Mouse (Mus musculus): ENCODE measurements at regions not wholly inside any gene's neighbourhood (a gene's known extent, or its start where the extent isn't known, plus 50 kb on each side); places are given as distances from the start of the nearest gene placed in this dataset.
A peak's percentile ranks its signal among the peaks of the same experiment; 100 is the strongest.

GRCm38 (mm10) chr15:59795717-59796116, 220.7 kb downstream of the 4933412E24Rik start:
- peak; percentile 23 for TF ChIP-seq POLR2A (IDR thresholded peaks at IDR 0.05; ENCODE audit: insufficient read length, low read depth)
- no peak for TF ChIP-seq CEBPB (IDR thresholded peaks at IDR 0.05; ENCODE audit: insufficient read depth, poor library complexity, severe bottlenecking)
- TF ChIP-seq E2F4 (IDR thresholded peaks at IDR 0.05; ENCODE audit: insufficient read depth): no peak
- peak; percentile 71 to 93 (median 78) for TF ChIP-seq MYOD1 (IDR thresholded peaks at IDR 0.05; ENCODE audit: control insufficient read depth in 1 of 3, insufficient read length in 2 of 3, low read depth in 2 of 3)
- no peak for TF ChIP-seq USF1 (IDR thresholded peaks at IDR 0.05; ENCODE audit: low read depth)
- TF ChIP-seq TCF12 (IDR thresholded peaks at IDR 0.05; ENCODE audit: insufficient read depth, poor library complexity, severe bottlenecking): peak; percentile 64

Measured in myocyte (in vitro differentiated cells).